Mouse (Mus musculus) forebrain, embryonic 15.5 days (tissue): ENCODE measurements at regions not wholly inside any gene's neighbourhood (a gene's known extent, or its start where the extent isn't known, plus 50 kb on each side); places are given as distances from the start of the nearest gene placed in this dataset.

Experiments used
- ATAC-seq: fragments of 200-750 bp; cut with Nextera tagmentation; replicated peaks from 2 replicates; pipeline ENCODE4 v1.8.0; 2017; ENCODE audit warnings: mild to moderate bottlenecking, moderate TSS enrichment, moderate library complexity
- H3K27ac ChIP-seq: fragments of 300-500 bp; sonication (generic); replicated peaks from 2 replicates; pipeline ENCODE4 v1.5.1; 2015; ENCODE audit warnings: mild to moderate bottlenecking, inconsistent platforms
- H3K27me3 ChIP-seq: fragments of 300-500 bp; sonication (generic); 2 replicates; pipeline ENCODE4 v1.6.1; 2015; ENCODE audit warnings: inconsistent platforms
- H3K36me3 ChIP-seq: fragments of 300-500 bp; sonication (generic); 2 replicates; pipeline ENCODE4 v1.6.1; 2015; ENCODE audit warnings: mild to moderate bottlenecking, inconsistent platforms
- H3K4me1 ChIP-seq: fragments of 300-500 bp; sonication (generic); 2 replicates; pipeline ENCODE4 v1.6.1; 2015; ENCODE audit warnings: inconsistent platforms
- H3K4me2 ChIP-seq: fragments of 300-500 bp; sonication (generic); replicated peaks from 2 replicates; pipeline ENCODE4 v1.6.1; 2015; ENCODE audit warnings: mild to moderate bottlenecking, inconsistent platforms
- H3K4me3 ChIP-seq: fragments of 300-500 bp; sonication (generic); 2 replicates; pipeline ENCODE4 v1.5.1; 2015; ENCODE audit warnings: mild to moderate bottlenecking, inconsistent platforms
- H3K9ac ChIP-seq: fragments of 300-500 bp; sonication (generic); replicated peaks from 2 replicates; pipeline ENCODE4 v1.6.1; 2015; ENCODE audit warnings: mild to moderate bottlenecking, inconsistent platforms
- H3K9me3 ChIP-seq: fragments of 300-500 bp; sonication (generic); 2 replicates; pipeline ENCODE4 v1.6.1; 2016; ENCODE audit warnings: inconsistent platforms
- WGBS: fragments of 180-500 bp; shearing (Covaris S2); methylation state at CpG from one replicate; pipeline ENCODE4 v1.1.7; 2015; ENCODE audit warnings: mixed read lengths; 5-methylcytosine and 5-hydroxymethylcytosine counted together

DNA sequence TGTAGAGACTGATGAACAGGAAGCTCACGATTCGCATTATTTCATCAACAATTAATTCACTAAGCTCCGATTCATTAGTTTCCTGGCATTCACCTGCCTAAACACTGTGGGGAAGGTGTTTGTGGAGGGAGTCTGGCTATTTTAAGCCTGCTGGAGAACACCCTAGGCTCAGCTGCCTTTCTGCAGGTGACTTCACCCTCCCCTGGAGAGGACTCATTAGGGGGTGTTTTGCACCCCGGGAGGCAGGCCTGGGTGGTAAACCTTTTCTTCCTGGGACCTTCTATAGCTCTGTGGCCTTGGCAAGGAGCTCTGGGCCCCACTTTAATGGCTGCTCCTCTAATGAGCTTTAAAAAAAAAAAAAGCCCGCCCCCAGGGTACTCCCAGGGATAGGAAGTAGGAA lies 55.4 kb upstream of the Bnc1 start:
- no peaks in the 10 kb centered on the region for H3K36me3 ChIP-seq
- ATAC-seq: no peak
- no peak overlapping the region for H3K4me3 ChIP-seq
- H3K9ac ChIP-seq: no peak overlapping the region
- 40% methylated on average over 5 of the region's 5 CpGs for whole genome bisulfite sequencing
- no peak overlapping the region for H3K27ac ChIP-seq
- H3K4me2 ChIP-seq: no peak overlapping the region
- H3K9me3 ChIP-seq: no peaks in the 10 kb centered on the region
- no peaks in the 10 kb centered on the region for H3K4me1 ChIP-seq
- H3K27me3 ChIP-seq: no peaks in the 10 kb centered on the region

DNA sequence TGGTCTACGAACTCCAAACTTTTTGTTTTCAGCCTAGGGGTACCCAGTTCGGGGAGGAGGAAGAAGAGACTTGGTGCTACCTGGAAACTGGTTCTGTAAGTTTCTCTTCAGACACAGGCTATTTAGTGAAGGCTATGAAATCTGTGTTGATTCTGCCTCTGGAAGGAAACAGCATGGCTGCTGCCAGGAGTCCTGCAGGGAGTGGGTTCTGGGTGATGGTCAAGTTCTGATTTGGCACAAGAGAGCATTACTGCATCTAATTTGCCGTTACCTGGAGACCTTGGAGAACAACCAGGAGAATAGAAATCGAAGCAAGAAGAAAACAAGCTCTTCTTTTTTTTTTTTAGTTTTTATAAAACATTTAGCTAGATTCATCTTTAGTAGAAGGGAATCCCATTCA lies 61.3 kb upstream of the Bnc1 start:
- peaks cover 14% of the 10 kb centered on the region for H3K4me1 ChIP-seq
- no peaks in the 10 kb centered on the region for H3K9me3 ChIP-seq
- H3K4me3 ChIP-seq: no peak overlapping the region
- H3K27me3 ChIP-seq: 0 out of 2 replicates have a peak, but pooled peaks cover 7% of the 10 kb centered on the region
- ATAC-seq: no peak
- H3K36me3 ChIP-seq: no peaks in the 10 kb centered on the region
- WGBS: 73% methylated on average over 4 of the region's 4 CpGs
- no peak overlapping the region for H3K27ac ChIP-seq
- H3K9ac ChIP-seq: no peak overlapping the region
- no peak overlapping the region for H3K4me2 ChIP-seq

DNA sequence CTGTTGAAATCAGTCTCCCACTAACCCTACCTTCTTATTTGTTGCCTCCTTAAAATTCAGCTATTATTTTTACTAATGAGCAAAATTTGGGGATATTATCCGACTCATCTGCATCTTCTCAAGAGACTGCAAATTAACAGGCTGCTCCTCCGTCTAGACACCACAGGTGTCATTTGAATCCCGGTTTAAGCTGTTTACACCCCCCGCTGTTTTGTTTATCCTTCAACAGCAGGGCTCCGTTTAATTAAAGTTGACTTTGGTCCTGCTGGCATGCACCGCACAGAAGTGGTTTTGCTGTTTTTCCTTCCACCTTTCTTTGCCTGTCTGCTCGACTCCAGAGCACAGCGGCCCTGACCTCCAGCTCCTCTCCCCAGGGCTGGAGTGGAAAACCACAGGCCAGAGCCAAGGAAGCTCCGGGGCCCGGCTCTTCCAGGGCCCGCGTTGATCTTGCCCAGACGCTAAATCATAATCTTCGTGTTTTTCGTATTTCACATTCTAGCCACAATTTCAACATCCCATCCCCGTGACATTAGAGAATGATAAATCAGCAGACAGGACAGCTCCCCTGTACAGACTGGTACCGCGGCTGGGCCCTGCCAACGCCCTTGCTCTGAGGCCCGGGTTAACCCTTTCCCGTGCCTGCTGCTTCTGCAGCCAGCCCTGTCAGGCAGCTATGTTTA lies 64.6 kb upstream of the Bnc1 start:
- Histone ChIP-seq H3K4me2 (peak overlapping the region; percentile 38), H3K27me3 (0 out of 2 replicates have a peak, but pooled peaks cover 13% of the 10 kb centered on the region), H3K4me3 (0 out of 2 replicates have a peak overlapping the region, but pooled peaks have one; percentile 12), H3K36me3 (no peaks in the 10 kb centered on the region), H3K27ac (no peak overlapping the region), H3K9ac (no peak overlapping the region), H3K4me1 (peaks cover 14% of the 10 kb centered on the region), H3K9me3 (no peaks in the 10 kb centered on the region)
- 0 out of 2 replicates have a peak, but pooled peaks have one; percentile 43 for ATAC-seq
- 2% methylated on average over 21 of the region's 21 CpGs for WGBS

DNA sequence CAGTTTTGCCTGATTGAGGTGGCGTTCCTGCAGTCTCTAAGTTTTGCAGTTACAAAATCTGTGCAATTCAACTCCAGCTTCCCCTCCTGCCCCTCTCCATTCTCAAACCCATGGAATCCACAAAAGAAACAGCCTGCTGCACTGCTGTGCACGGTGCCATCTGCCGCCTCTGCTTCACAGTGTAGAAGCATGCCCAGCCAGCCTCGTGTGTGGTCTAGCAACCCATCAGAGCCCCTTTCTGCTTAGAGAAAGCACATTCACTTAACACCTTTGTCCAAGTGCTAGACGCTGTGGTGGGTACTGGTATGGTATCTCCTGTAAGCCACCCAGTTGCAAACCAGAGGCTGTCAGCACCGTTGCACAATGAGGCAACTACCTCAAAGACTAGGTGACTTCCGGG lies 71.3 kb upstream of the Bnc1 start:
- H3K4me3 ChIP-seq: no peak overlapping the region
- 33% methylated on average over 7 of the region's 7 CpGs for WGBS
- H3K27me3 ChIP-seq: 0 out of 2 replicates have a peak, but pooled peaks cover 7% of the 10 kb centered on the region
- H3K4me1 ChIP-seq: peaks cover 9% of the 10 kb centered on the region
- H3K9me3 ChIP-seq: no peaks in the 10 kb centered on the region
- H3K27ac ChIP-seq: no peak overlapping the region
- no peak overlapping the region for H3K4me2 ChIP-seq
- no peak overlapping the region for H3K9ac ChIP-seq
- H3K36me3 ChIP-seq: no peaks in the 10 kb centered on the region
- ATAC-seq: peak; percentile 87

DNA sequence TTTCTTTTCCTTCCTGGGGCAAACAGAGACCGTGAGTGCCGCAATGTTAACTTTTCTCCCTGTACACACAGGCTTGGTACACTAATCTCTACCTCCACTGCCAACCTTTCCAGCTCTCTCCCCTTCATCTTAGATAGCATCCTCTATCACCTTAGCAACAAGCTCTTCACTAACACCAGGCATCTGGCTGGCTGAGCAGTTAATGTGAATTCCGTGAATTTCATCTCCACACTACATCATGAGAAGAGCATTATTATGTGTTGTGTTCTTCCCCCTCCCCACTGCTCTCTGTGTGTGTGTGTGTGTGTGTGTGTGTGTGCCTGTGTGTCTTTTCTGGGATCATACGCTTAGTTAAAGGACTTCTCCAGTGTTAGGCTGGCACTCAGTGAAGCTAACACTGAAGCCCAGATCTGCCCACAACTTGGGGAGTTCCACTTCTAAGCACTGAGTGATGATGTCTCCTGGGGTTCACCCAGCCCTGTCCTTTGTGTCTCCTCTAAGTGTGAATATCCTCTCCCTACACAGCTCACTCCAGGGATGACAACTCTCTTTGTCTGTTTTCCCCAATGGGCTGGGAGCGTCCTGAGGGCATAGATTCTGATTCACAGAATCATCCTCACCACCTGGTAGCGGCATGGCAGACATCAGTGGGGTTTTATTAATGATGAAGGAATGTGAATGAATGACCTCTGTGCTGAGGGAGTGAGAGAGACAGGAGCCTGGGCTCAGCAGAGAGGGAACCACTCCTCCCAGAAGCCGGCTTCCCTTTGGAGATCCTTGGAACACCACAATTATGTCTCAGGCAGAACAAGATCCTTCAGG lies 77.7 kb upstream of the Bnc1 start:
- H3K4me1 ChIP-seq: no peaks in the 10 kb centered on the region
- H3K4me3 ChIP-seq: no peak overlapping the region
- H3K9ac ChIP-seq: no peak overlapping the region
- H3K4me2 ChIP-seq: no peak overlapping the region
- no peaks in the 10 kb centered on the region for H3K36me3 ChIP-seq
- no peak overlapping the region for H3K27ac ChIP-seq
- WGBS: 69% methylated on average over 7 of the region's 7 CpGs
- no peaks in the 10 kb centered on the region for H3K27me3 ChIP-seq
- H3K9me3 ChIP-seq: no peaks in the 10 kb centered on the region
- peak; percentile 73 for ATAC-seq

DNA sequence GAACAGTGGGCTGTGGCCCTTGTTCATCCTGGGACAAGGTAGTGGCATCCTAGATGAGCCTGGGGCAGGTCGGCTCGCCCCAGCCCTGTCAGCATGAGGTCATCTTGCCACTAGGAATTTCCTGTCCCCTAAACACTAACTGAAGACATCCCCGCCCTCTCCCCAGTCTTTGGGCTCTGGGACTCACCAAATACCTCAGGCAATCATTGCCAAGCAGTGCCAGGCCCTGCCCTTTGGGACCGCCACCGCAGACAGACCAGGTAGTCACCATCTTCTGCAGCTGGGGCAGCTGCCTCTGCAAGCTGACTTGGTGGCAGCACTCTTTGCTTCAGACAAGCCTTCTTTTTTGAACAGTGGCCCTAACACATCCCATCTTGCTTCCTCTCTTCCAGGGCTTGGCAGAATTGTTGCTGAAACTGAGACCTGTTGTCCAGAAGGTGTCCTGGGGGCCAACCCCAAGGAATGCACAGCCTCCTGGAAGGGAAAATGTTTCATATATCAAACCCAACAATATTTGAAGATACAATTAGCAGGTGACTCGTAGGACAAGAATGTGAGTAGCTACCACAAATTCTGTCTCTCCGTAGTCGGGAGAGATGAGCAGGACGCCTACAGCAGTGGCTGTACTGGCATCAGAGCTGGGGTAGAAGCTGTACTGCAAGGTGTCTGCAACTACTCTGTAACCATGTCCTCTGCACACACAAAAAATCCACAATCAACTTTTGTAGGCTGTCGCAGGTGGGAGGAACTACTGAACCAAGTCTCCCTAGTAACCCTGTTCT lies 79.0 kb upstream of the Bnc1 start:
- no peak overlapping the region for H3K4me3 ChIP-seq
- 88% methylated on average over 10 of the region's 10 CpGs for WGBS
- no peaks in the 10 kb centered on the region for H3K36me3 ChIP-seq
- H3K27me3 ChIP-seq: no peaks in the 10 kb centered on the region
- no peak for ATAC-seq
- H3K9ac ChIP-seq: no peak overlapping the region
- no peaks in the 10 kb centered on the region for H3K9me3 ChIP-seq
- H3K27ac ChIP-seq: no peak overlapping the region
- H3K4me2 ChIP-seq: no peak overlapping the region
- no peaks in the 10 kb centered on the region for H3K4me1 ChIP-seq

DNA sequence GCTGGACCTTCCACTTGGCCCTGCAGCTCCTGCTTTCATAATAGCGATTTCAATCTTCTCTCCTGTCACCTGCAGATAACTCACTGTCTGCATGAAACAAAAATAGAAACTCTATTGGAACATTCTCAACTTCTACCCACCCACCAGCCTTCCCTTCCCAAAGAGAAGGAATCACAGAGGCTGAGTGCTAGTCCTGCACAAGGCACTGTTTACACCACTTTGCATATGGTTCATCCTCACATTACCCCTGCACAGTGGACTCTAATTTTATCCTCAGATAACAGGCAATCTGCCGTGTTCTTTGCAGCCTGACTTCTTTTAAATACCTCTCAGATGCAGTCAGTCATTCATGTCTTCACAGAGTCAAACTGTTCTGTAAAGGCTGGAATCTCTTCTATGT lies 83.3 kb upstream of the Bnc1 start:
- H3K36me3 ChIP-seq: no peaks in the 10 kb centered on the region
- H3K9ac ChIP-seq: no peak overlapping the region
- no peaks in the 10 kb centered on the region for H3K27me3 ChIP-seq
- 86% methylated on average over 2 of the region's 2 CpGs for WGBS
- no peak for ATAC-seq
- no peak overlapping the region for H3K4me3 ChIP-seq
- no peak overlapping the region for H3K4me2 ChIP-seq
- H3K9me3 ChIP-seq: no peaks in the 10 kb centered on the region
- no peaks in the 10 kb centered on the region for H3K4me1 ChIP-seq
- no peak overlapping the region for H3K27ac ChIP-seq

DNA sequence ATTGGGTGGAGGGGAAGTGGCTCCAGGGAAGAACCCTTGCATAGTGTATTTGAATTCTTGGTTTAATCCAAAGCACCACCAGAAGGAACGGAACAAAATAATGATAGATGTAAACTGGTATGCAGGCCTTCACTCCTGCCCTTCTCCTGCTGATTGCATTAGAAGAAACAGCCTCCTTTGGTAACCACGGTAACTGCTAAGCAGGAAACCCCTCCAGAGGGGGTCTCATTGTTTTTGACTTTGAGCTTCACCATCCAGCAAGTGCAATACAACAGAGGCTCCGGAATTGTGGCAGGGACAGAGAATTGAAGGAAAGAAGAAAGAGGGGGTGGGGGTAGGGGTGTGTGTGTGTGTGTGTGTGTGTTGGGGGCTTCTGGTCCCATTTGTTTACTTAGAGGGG lies 89.8 kb upstream of the Bnc1 start:
- no peak for ATAC-seq
- H3K9ac ChIP-seq: no peak overlapping the region

DNA sequence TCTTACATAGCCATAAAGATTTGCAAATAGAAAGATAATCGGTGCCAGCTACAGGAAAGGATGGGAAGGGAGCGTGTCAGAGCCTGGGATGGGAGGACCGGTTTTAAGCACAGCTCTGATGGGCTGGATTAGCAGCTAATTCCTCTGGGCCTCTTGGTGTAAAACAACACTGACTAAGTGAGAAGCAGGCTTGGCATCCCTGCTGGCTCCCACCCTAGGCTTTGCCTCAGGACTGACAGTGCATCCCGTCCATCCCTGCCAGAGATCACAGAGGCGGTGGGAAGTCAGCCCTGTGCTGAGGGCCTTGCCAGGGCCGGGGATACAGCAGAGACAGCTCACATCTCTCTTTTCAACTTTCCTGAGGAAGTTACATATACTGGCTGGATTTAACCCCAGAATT lies 90.8 kb upstream of the Sh3gl3 start:
- H3K4me3 ChIP-seq: no peak overlapping the region
- H3K27me3 ChIP-seq: no peaks in the 10 kb centered on the region
- no peaks in the 10 kb centered on the region for H3K36me3 ChIP-seq
- H3K27ac ChIP-seq: no peak overlapping the region
- WGBS: 23% methylated on average over 6 of the region's 6 CpGs
- H3K4me2 ChIP-seq: no peak overlapping the region
- no peak overlapping the region for H3K9ac ChIP-seq
- no peaks in the 10 kb centered on the region for H3K9me3 ChIP-seq
- ATAC-seq: no peak
- H3K4me1 ChIP-seq: 0 out of 2 replicates have a peak, but pooled peaks cover 2% of the 10 kb centered on the region

More for the DNA sequence above, 89.8 kb upstream of the Bnc1 start:
- Histone ChIP-seq H3K27ac (no peak overlapping the region), H3K27me3 (no peaks in the 10 kb centered on the region), H3K4me1 (0 out of 2 replicates have a peak, but pooled peaks cover 2% of the 10 kb centered on the region), H3K9me3 (no peaks in the 10 kb centered on the region), H3K4me3 (no peak overlapping the region), H3K36me3 (no peaks in the 10 kb centered on the region), H3K4me2 (no peak overlapping the region)
- WGBS: 3% methylated on average over 3 of the region's 3 CpGs

DNA sequence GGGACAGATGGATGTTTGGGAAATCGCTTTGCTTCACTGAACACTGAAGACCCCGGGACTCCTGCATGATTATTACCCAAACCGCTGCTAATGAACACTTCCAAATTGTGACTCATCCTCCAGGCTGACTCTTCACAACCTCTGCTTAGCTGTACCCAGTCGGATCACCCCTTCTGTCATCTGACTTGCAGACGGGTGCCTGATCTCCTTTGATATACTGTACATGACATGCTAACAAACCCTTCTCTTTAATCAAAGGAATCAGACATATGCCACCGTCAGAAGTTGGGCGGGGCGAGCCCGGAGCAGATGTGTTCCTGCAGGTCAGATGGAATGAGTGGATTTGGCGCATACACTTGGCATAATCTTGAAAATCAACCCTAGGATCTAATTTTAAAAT lies 89.2 kb upstream of the Sh3gl3 start:
- Histone ChIP-seq H3K9ac (no peak overlapping the region), H3K36me3 (no peaks in the 10 kb centered on the region), H3K4me3 (no peak overlapping the region), H3K4me2 (no peak overlapping the region), H3K27ac (no peak overlapping the region), H3K9me3 (no peaks in the 10 kb centered on the region), H3K4me1 (0 out of 2 replicates have a peak, but pooled peaks cover 2% of the 10 kb centered on the region), H3K27me3 (no peaks in the 10 kb centered on the region)
- ATAC-seq: no peak
- 73% methylated on average over 10 of the region's 10 CpGs for WGBS

DNA sequence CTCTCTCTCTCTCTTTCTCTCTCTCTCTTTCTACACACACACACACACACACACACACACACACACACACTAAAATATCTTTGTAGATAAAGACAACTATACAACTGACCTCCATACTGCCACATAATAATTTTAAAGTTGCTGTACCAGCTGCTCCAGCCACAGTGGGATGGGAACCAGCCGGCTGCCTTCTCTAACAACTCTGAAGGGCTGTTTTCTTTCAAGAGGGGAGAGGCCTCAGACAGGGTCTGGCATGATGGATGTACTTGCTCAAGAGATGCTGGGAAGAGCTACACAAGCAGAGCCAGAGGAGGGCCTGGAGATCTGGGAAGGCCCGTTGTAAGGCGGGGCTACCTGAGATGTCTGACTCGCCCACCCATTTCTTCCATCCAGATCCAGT lies 88.4 kb upstream of the Sh3gl3 start:
- 0 out of 2 replicates have a peak, but pooled peaks cover 2% of the 10 kb centered on the region for H3K4me1 ChIP-seq
- H3K27ac ChIP-seq: no peak overlapping the region
- H3K4me3 ChIP-seq: no peak overlapping the region
- 92% methylated on average over 4 of the region's 4 CpGs for WGBS
- H3K27me3 ChIP-seq: no peaks in the 10 kb centered on the region
- H3K9ac ChIP-seq: no peak overlapping the region
- H3K4me2 ChIP-seq: no peak overlapping the region
- no peaks in the 10 kb centered on the region for H3K36me3 ChIP-seq
- H3K9me3 ChIP-seq: no peaks in the 10 kb centered on the region
- no peak for ATAC-seq

DNA sequence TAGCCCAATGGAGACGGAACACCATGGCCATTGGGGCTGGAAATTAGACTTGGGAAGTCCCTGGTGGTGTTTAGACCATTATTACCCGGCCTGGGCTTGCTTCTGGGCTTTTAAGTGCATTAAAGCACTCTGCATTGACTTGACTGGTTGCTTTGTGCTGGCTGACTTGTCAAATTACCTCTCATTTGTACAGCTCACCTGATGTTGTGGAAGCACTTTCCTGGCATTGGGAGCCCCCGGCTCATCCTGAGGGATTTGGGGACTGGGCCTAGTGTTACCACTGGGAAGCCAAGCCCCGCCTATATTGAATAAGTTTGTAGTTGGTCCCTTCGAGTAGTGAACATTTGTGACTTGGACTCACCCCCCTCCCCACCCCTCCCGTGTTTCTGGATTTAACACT lies 75.5 kb upstream of the Sh3gl3 start:
- 73% methylated on average over 6 of the region's 6 CpGs for WGBS
- ATAC-seq: no peak

More for the DNA sequence above, 75.5 kb upstream of the Sh3gl3 start:
- no peak overlapping the region for H3K9ac ChIP-seq
- no peak overlapping the region for H3K27ac ChIP-seq
- H3K4me3 ChIP-seq: no peak overlapping the region
- H3K27me3 ChIP-seq: no peaks in the 10 kb centered on the region
- no peaks in the 10 kb centered on the region for H3K4me1 ChIP-seq
- no peaks in the 10 kb centered on the region for H3K36me3 ChIP-seq
- no peak overlapping the region for H3K4me2 ChIP-seq
- no peaks in the 10 kb centered on the region for H3K9me3 ChIP-seq
